Mouse (Mus musculus) olfactory bulb, adult 2 months (tissue): ENCODE data around the gene AI464131.

ENCODE experiments used
- CTCF ChIP-seq: fragments of 200-500 bp; IDR thresholded peaks from 2 replicates; pipeline ENCODE4 v1.5.1; 2012; ENCODE audit warnings: low read depth, mild to moderate bottlenecking, low read length, moderate library complexity; ENCODE audit not compliant: insufficient read depth
- POLR2A ChIP-seq: fragments of 200-500 bp; IDR thresholded peaks from 2 replicates; pipeline ENCODE4 v1.6.1; 2012; ENCODE audit warnings: mild to moderate bottlenecking, low read depth, low read length, moderate library complexity; ENCODE audit not compliant: insufficient read depth

- TF ChIP-seq CTCF (no peak), POLR2A (peak; percentile 49)
Measured at GRCm38 (mm10) chr4:41464345-41465286, 38.3 kb downstream of the AI464131 start, which contains the start of the genes Kif24 and Nudt2.
